Mouse (Mus musculus) urinary bladder, postnatal 25 days (tissue): ENCODE measurements around the gene Spaca3.

Source experiments
- DNase-seq: peaks from one replicate; pipeline ENCODE4 v3.0.0; 2022; ENCODE audit warnings: low spot score

Spaca3 gene

DNA sequence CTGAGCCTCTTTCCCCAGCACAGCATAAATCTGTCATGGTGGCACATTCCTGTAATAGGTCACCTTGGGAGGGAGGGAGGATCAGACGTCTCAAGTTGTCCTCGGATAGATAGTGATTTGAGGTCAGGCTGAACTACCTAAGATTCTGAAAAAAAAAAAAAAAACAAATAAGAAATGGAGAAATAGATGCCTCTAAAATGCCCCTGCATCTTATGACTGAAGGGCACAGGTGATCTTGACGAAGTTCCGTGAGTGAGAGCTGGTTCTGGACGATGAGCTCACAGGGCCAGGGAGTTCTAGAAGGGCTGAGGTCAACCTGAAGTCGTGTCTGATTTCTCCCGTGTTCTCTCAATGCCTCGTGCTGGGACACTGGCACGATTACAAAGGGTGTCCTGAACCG lies at the start of gene Spaca3:
Gene Spaca3, plus strand, starts transcription at position 301 of the 400 bp plus-strand sequence.
- DNase-seq, result no peak

- DNase-seq, result no peak
These were observed 49.6 kb upstream of the Spaca3 start for GRCm38 (mm10) chr11:80808551-80809070.

DNA sequence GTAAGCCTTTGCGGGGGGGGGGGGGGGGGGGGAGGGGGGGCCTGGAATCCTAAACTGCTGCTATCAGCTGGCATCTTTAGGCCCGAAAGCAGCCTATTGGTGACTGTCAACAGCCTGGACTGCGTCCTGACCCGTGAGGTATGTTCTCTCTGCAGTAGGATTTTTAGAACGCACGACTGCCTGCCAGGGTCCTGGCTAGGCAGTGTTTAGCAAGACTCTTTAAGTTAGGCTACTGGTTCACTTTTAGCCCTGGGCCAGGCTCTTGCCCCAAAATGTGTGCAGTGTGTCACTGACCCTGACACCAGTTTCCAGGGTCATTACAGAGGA lies 48.5 kb upstream of the Spaca3 start:
- DNase-seq, result no peak

- DNase-seq, result peak; percentile 35
These were observed 48.0 kb upstream of the Spaca3 start, which contains the start of gene Tmem98 for GRCm38 (mm10) chr11:80809993-80810821. Gene Tmem98 (plus strand): TSS chr11:80810175.

GRCm38 (mm10) chr11:80811156-80811555 lies 47.0 kb upstream of the Spaca3 start:
- no peak for DNase-seq

- no peak for DNase-seq
These were observed 42.8 kb upstream of the Spaca3 start for GRCm38 (mm10) chr11:80815354-80815753.

- DNase-seq, result peak; percentile 76
These were observed 40.0 kb upstream of the Spaca3 start for GRCm38 (mm10) chr11:80818060-80818697.

DNA sequence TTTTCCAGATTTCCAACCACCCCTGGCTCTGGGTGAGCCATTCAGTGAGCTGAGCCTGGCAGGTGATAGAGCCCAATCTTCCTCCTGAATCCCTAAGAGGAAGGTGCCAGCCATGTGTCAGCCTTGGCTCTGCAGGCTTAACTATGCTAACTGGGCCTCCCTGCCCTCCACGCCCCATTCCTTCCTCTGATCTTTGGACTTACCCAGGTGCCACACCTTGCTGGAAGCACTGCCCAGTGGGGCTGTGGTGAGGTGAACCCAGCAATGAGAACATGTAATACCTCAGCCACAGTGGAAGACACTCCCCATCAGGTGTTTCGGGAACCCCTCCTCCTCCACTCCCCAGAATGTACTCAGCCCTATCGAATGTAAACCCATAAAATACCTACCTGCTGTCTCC lies 38.1 kb upstream of the Spaca3 start:
- DNase-seq, result no peak

- DNase-seq, result no peak
These were observed 36.9 kb upstream of the Spaca3 start for GRCm38 (mm10) chr11:80821296-80821695.

DNA sequence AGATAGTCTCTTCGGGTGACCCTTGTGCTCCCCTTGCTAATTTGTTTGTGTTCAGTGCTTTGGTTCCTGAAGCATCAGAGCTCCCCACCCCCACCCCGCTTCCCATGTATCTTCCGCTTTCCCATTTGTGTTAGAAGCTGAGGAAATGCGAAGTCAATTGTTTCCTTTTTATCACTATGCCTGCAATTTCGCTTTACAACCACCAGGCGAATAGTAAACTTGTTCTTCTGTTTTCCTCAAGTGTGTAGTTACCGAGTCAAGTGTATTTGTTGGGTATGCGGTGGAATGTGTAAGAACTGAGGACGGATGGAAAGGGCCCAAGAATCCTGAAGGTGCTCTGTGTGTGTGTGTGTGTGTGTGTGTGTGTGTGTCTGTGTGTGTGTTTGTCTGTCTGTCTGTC lies 36.4 kb upstream of the Spaca3 start:
- no peak for DNase-seq

GRCm38 (mm10) chr11:80835395-80835794 lies 22.8 kb upstream of the Spaca3 start:
- no peak for DNase-seq

GRCm38 (mm10) chr11:80835841-80836240 lies 22.3 kb upstream of the Spaca3 start:
- no peak for DNase-seq

- DNase-seq, result no peak
These were observed 19.4 kb upstream of the Spaca3 start for GRCm38 (mm10) chr11:80838724-80839123.

GRCm38 (mm10) chr11:80843435-80843834 lies 14.7 kb upstream of the Spaca3 start:
- DNase-seq, result no peak

DNA sequence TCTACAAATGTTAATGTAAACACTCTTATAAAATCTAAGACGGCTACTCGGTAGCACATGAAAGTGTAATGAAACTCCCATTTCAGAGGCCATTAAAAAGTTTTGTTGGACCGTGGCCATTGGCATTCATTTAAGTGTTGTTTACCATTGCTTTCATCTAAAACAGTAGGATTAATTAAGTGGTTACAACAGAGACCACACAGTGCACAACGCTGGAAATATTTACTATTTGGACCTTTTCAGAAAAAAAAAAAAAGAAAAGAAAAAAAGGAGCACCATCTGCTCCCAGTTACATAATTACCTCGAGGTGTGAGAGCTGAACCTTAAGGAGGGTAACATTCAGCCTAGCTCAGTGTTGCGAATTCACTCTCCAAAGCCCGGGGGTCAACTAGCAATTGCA lies 12.7 kb upstream of the Spaca3 start:
- no peak for DNase-seq

GRCm38 (mm10) chr11:80846115-80846514 lies 12.1 kb upstream of the Spaca3 start:
- peak; percentile 10 for DNase-seq

- no peak for DNase-seq
These were observed 10.0 kb upstream of the Spaca3 start for GRCm38 (mm10) chr11:80848131-80848530.

GRCm38 (mm10) chr11:80851859-80852258 lies 6.3 kb upstream of the Spaca3 start:
- DNase-seq, result no peak

GRCm38 (mm10) chr11:80853014-80853413 lies 5.2 kb upstream of the Spaca3 start:
- DNase-seq, result no peak

DNA sequence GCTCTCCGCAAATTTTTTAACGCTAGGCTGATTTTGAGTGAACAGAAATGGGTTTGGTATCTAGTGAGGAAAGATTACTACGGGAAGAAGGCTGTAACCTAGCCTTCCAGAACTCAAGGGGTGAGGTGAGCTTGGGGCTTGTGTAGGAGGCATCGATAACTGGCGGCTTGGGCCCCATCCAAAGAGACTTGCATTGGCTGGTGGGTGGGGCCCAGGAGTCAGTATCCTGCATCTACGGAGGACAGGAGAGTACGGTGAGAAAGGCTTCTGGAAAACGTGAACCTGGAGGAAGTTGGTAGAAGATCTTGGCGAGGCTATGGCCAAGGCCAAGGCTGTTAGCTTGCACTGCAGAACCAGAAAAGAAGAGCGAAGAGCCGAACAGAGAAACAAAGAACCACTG lies 3.7 kb upstream of the Spaca3 start:
- DNase-seq, result no peak

DNA sequence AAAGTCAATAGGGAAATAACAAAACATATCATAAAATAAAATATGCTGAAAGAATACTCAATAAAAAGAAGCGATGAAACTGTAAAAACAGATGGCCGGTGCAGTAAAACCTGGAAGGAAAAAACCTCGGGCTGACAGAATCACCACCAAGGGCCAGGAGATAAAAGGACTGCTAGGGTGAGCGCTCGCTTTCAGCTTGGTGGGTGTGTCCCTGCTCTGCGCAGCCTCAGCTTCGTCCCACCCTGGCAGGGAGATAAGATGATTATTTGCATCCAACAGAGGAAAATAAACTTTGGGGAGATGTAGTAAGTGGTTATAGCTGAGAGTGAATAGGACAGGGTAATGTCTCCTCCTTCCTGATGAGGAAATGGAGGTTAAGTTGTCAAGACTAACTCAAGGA lies 3.3 kb upstream of the Spaca3 start:
- no peak for DNase-seq

- DNase-seq, result no peak
These were observed 1.3 kb upstream of the Spaca3 start for GRCm38 (mm10) chr11:80856827-80857226.

DNA sequence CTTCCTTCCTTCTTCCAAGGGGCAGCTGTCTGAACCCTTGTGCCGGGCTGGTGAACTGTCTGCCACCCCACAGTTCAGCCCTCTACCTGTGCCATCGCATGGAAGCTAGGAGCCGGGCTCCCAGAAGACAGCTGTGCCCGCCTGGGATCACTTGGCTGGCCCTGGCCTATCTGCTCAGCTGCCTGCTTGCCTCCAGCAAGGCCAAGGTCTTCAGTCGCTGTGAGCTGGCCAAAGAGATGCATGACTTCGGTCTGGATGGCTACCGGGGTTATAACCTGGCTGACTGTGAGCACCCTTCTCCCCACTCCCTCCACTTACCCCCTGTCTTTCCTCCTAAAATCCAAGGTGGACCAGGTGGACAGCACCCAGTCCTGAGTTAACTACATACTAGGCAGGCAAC lies 4.8 kb downstream of the Spaca3 start:
- no peak for DNase-seq
